Mouse (Mus musculus): ENCODE results near the gene Arhgap22.
A peak's percentile ranks its signal among the peaks of the same experiment; 100 is the strongest.

The Arhgap22 gene

GRCm38 (mm10) chr14:33212958-33213309 lies 892 bp upstream of the Arhgap22 start:
- no peak for DNase-seq (ENCODE audit: low spot score in 2 of 2)

GRCm38 (mm10) chr14:33214767-33215128 lies 922 bp downstream of the Arhgap22 start:
- no peak for DNase-seq (ENCODE audit: low spot score in 2 of 2)

- no peak for DNase-seq (ENCODE audit: low spot score in 2 of 2)
Observed at GRCm38 (mm10) chr14:33215163-33215562, 1.3 kb downstream of the Arhgap22 start.

- DNase-seq (ENCODE audit: low spot score in 2 of 2): peak in 1 of 2 experiments; percentile 28
Observed at GRCm38 (mm10) chr14:33216343-33217208, 2.8 kb downstream of the Arhgap22 start.

GRCm38 (mm10) chr14:33225235-33225634 lies 11.4 kb downstream of the Arhgap22 start:
- DNase-seq (ENCODE audit: low spot score in 2 of 2): no peak

GRCm38 (mm10) chr14:33230672-33231071 lies 16.8 kb downstream of the Arhgap22 start:
- no peak for DNase-seq (ENCODE audit: low spot score in 2 of 2)

GRCm38 (mm10) chr14:33231311-33231710 lies 17.5 kb downstream of the Arhgap22 start:
- DNase-seq (ENCODE audit: low spot score in 2 of 2): no peak

GRCm38 (mm10) chr14:33232048-33232447 lies 18.2 kb downstream of the Arhgap22 start:
- DNase-seq (ENCODE audit: low spot score in 2 of 2): peak; percentile 44 to 68

- DNase-seq (ENCODE audit: low spot score in 2 of 2): peak in 1 of 2 experiments; percentile 28
Observed at GRCm38 (mm10) chr14:33235661-33236060, 21.8 kb downstream of the Arhgap22 start.

GRCm38 (mm10) chr14:33240400-33240799 lies 26.6 kb downstream of the Arhgap22 start:
- DNase-seq (ENCODE audit: low spot score in 2 of 2): peak in 1 of 2 experiments; percentile 55

GRCm38 (mm10) chr14:33243261-33243660 lies 29.4 kb downstream of the Arhgap22 start:
- no peak for DNase-seq (ENCODE audit: low spot score in 2 of 2)

- DNase-seq (ENCODE audit: low spot score in 2 of 2): peak; percentile 27 to 28
Observed at GRCm38 (mm10) chr14:33244519-33244918, 30.7 kb downstream of the Arhgap22 start.

GRCm38 (mm10) chr14:33244946-33245345 lies 31.1 kb downstream of the Arhgap22 start:
- DNase-seq (ENCODE audit: low spot score in 2 of 2): no peak

- DNase-seq (ENCODE audit: low spot score in 2 of 2): peak; percentile 36 to 57
Observed at GRCm38 (mm10) chr14:33246476-33246875, 32.6 kb downstream of the Arhgap22 start.

GRCm38 (mm10) chr14:33247623-33248022 lies 33.8 kb downstream of the Arhgap22 start:
- peak; percentile 87 to 92 for DNase-seq (ENCODE audit: low spot score in 2 of 2)

- DNase-seq (ENCODE audit: low spot score in 2 of 2): no peak
Observed at GRCm38 (mm10) chr14:33248741-33249140, 34.9 kb downstream of the Arhgap22 start.

GRCm38 (mm10) chr14:33250215-33250939 lies 36.6 kb downstream of the Arhgap22 start:
- peak; percentile 21 to 23 for DNase-seq (ENCODE audit: low spot score in 2 of 2)

- no peak for DNase-seq (ENCODE audit: low spot score in 2 of 2)
Observed at GRCm38 (mm10) chr14:33250956-33251745, 37.3 kb downstream of the Arhgap22 start.

- no peak for DNase-seq (ENCODE audit: low spot score in 2 of 2)
Observed at GRCm38 (mm10) chr14:33258256-33258655, 44.4 kb downstream of the Arhgap22 start.

- no peak for DNase-seq (ENCODE audit: low spot score in 2 of 2)
Observed at GRCm38 (mm10) chr14:33260131-33260530, 46.3 kb downstream of the Arhgap22 start.

GRCm38 (mm10) chr14:33264795-33265194 lies 51.0 kb downstream of the Arhgap22 start:
- no peak for DNase-seq (ENCODE audit: low spot score in 2 of 2)

GRCm38 (mm10) chr14:33276240-33276639 lies 62.4 kb downstream of the Arhgap22 start:
- DNase-seq (ENCODE audit: low spot score in 2 of 2): no peak

All from heart, adult 9 months (tissue).